Mouse (Mus musculus): Measurements from ENCODE around the gene H2-DMb2. TPM values are rescaled to one million over a fixed set of nuclear protein-coding genes. Genes with fewer than 3 reads are reported as not detected.

The H2-DMb2 gene
- total RNA-seq, 2 experiments from 2014 or later = 0.36 to 0.37 TPM

DNA sequence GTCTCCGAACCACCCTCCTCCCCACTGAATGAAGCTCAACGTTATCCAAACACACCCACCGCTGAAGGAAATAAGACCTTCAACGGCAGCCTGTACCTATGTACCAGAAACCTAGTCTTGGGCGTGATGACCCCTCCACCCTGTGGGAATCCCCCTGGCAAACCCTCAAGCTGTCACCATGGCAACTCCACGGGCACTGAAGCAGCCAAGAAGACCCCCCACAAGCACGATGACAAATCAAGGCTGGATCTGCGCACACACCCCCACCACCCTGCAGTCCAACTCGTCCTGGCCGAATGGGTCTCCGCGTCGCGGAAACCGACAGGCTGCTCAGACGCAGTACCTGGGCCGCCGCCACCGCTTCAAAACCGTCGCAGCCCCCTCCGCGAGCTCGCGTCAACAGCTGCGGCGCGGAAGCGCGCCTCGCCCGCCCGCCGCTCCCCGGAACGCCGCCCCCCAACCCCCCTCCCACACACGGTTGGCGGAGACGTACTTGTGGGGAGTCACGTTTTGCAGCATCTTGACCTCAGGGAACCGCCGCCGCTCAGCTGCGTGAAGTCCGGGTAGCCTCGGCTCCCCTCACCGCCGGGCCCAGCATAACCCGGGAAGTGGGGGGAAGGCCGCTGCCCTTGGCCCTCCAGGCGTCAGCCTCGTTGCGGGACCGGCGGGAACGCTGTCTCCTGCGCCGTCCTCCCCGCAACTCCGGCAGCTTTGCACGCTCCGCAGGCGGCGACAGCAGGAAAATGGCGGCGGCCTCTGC lies 24.8 kb upstream of the H2-DMb2 start:
- peak in 1 of 2 experiments; percentile 54 for DNase-seq (ENCODE audit: low spot score in 2 of 2)

GRCm38 (mm10) chr17:34118873-34119248 lies 24.2 kb upstream of the H2-DMb2 start:
- DNase-seq (ENCODE audit: low spot score in 2 of 2) = peak in 1 of 2 experiments; percentile 52

- DNase-seq (ENCODE audit: low spot score in 2 of 2) = peak; percentile 98
These were observed 23.6 kb upstream of the H2-DMb2 start, which contains the start of gene H2-DMa for GRCm38 (mm10) chr17:34119249-34120179. TSS of gene H2-DMa (plus strand) at chr17:34119541.

- peak; percentile 84 to 92 for DNase-seq (ENCODE audit: low spot score in 2 of 2)
These were observed 22.9 kb upstream of the H2-DMb2 start for GRCm38 (mm10) chr17:34120180-34120723.

- peak; percentile 81 to 89 for DNase-seq (ENCODE audit: low spot score in 2 of 2)
These were observed 22.3 kb upstream of the H2-DMb2 start for GRCm38 (mm10) chr17:34120814-34121171.

- DNase-seq (ENCODE audit: low spot score in 2 of 2) = peak; percentile 69 to 89
These were observed 21.8 kb upstream of the H2-DMb2 start for GRCm38 (mm10) chr17:34121172-34121878.

DNA sequence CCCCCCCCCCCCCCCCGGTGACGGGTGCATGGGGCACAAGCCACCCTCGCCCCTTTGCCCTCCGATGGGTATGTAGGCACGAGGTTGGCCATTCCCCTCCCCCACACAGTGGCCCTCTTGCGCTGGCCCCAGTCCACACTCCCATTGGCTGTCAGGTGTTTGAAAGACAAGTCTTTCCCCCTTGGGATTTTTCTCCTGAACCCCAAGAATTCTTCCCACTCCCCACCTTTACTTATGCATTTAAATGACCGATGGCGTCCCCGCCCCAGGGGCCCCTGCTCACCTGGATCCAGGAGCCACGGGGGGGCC lies 21.3 kb upstream of the H2-DMb2 start:
- peak in 1 of 2 experiments; percentile 73 for DNase-seq (ENCODE audit: low spot score in 2 of 2)

GRCm38 (mm10) chr17:34122188-34122984 lies 20.7 kb upstream of the H2-DMb2 start, which contains the start of gene Brd2:
TSS of gene Brd2 (minus strand) at chr17:34122634.
- DNase-seq (ENCODE audit: low spot score in 2 of 2) = peak; percentile 96 to 97

DNA sequence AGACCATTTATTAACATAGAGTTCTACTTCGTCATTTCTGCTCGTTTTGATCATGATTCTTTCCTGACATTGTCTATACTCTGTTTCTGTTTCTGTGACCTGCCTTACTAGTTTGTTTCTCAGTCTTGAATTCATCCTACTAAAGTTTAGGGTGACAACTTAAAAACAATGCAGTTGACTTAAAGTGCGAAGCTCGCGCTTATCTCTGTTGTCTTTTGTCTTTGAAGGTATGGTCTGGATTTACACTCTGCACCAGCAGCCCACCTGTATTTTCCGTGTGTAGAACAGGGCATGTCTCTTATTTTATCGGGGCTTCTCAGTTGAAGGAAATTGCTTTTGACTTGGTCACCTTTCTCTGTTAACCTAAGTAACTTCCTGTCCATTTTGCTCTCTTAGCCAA lies 20.0 kb upstream of the H2-DMb2 start:
- no peak for DNase-seq (ENCODE audit: low spot score in 2 of 2)

DNA sequence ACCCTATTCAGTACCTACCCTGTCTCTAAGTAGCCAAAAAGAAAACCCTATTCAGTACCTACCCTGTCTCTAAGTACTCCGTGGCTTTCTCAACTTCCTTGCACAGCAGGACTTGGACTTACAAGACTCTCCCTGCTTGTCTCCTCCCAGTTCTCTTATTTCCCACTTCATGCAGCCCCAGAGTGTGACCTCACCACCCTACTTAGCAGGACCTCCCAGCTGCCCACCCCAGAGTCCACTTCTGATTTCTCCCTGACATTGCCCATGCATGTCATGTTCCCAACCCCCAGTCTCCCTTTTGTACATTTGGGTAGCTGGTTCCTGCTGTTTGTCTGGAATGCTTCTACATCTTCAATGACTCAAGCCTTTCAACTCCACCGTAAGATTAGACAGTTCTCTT lies 19.6 kb upstream of the H2-DMb2 start:
- DNase-seq (ENCODE audit: low spot score in 2 of 2) = no peak

DNA sequence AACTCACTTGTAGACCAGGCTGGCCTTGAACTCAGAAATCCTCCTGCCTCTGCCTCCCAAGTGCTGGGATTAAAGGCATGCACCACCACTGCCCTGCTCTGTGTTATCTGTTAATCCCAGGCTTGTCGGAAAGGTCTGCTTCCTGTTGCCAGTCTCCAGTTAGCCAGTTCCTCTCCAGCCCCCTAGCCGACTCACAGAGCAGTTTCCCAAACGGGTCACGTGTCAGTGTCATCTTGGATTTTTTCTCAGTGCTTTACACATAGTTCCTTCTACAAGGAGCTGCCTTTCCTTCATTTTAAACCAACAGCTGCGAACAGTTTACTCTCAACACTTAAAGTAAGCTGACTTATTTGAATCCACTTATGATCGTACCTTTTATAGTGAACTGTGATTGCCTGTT lies 18.5 kb upstream of the H2-DMb2 start:
- no peak for DNase-seq (ENCODE audit: low spot score in 2 of 2)

DNA sequence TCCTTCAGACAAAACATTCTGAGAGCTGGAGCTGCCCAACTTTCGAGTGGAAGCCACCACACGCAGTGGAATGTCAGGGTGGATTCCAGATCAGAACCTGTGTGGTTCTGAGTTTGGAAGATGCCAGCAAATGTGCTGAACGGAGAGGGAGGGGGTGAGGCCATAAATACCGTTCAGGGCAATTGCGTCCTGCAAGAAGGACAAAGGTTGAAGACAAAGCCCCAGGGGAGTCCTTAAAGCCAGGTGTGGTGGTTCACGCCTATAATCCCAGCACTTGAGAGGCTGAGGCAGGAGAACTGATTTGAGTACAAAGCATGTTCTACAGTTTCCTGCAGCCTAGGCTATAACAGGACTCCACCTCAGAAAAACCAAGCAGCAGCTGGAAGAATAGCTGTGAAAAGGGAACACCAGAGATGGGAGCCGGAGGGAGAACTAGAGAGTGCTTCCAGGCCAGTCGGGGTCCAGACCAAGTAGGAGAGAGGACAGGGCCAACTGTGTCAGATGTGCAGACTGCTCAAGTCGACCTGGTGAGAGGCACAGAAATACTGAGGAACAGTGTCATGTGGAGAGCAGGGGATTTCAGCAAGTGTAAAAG lies 16.2 kb upstream of the H2-DMb2 start:
- DNase-seq (ENCODE audit: low spot score in 2 of 2) = no peak

GRCm38 (mm10) chr17:34127475-34127874 lies 15.6 kb upstream of the H2-DMb2 start:
- DNase-seq (ENCODE audit: low spot score in 2 of 2) = no peak

GRCm38 (mm10) chr17:34128264-34128937 lies 14.7 kb upstream of the H2-DMb2 start:
- DNase-seq (ENCODE audit: low spot score in 2 of 2) = no peak

DNA sequence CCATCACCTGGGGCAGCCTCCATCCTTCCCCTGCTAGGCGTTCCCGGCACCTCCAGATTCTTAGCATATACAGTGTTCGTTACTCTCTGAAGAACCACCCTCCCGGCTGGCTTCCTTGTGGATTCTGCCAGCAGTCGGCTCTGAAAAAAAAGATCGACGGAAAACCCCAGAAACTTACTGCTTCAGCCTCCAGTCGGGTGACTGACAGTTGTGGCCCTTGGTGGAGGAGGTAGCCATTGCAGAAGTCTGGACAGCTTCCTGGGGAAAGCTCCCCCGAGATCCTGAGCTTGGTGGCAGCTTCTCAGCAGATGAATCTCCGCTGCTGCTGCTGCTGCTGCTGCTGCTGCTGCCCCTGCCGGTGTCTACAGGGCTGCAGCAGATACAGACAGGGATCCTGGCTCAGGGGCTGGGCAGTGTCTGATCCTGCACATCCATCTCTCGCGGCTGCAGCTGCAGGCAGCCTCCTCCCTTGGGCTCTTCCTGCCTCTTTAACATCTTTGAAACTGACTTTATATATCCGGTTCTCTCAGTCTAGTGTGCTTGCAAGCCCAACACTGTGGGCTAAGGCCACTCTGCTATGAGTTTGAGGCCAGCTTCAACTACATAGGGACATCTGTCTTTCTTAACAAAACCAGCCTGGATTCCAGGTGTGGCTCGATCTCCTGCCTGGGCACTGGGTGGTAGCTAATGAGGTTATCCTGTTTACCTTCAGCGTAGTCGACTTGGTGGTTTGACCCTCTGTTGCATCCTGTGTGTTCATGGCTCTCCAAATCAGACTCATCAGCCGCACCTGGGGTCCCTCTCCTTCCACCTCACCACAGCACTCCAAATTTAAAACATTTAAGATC lies 13.9 kb upstream of the H2-DMb2 start:
- no peak for DNase-seq (ENCODE audit: low spot score in 2 of 2)

DNA sequence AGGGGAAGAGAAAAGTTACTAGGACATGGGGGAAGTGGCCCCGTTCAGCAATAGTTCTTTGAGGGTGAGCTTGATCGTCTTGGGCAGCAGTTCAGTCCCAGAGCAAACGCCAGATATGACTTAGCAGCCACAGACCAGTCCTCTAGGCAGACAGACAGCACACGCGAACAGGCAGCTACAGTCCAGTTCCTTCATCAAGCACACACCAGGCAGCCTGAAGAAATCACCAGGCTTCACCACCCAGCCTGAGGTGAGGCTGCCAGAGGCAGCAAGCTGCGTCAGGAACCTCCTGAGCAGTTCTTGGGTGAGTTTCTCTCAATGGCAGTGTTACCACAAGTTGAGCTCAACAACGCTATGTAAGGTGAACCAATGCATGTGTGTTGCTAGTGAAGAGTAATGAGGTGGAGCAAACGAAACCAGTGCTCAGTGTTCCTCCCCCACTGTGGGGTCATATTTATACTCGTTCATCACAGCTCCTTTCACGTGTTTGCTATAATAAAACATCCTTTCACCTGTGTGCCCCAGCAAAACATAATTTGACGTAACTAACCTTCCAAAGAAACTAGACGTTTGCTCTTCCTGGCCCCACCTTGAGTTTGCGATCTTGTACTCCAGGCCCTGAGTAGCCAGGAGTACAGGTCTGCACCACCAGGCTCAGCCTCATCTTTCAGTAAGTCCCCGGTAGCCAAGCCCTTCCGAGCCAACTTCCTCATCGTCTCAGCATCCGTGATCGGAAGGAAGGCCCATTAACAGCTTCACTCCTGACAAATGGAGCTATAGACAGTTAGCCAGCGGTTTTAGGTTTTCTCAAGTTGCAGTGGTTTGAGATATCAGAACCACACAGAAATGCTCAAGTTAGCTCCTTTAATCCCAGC lies 12.8 kb upstream of the H2-DMb2 start:
- no peak for DNase-seq (ENCODE audit: low spot score in 2 of 2)

DNA sequence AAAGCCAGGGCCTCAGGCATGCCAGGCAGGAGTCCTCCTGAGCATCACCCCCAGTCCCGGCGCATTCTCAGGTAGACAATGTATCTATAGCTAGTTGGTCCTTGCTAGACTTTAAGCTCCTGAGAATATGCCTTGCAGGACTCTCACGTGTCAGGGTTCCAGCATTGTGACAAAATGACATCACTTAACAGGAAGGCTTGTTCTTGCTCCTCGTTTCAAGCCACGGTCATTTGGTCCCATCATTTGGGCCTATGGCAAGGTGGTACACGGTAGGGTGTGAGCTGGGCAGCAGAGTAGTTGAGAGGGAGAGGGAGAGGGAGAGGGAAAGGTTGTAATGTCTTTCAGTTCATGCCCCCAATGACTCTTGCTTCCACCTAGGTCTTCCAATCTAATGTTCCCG lies 11.2 kb upstream of the H2-DMb2 start:
- no peak for DNase-seq (ENCODE audit: low spot score in 2 of 2)

GRCm38 (mm10) chr17:34133289-34133688 lies 9.8 kb upstream of the H2-DMb2 start:
- DNase-seq (ENCODE audit: low spot score in 2 of 2) = no peak

Measured in gastrocnemius, postnatal 4 days (tissue).